Mouse (Mus musculus) kidney, postnatal 0 days (tissue): ENCODE measurements around the gene Nhp2. TPM values are rescaled to one million over a fixed set of nuclear protein-coding genes. Genes with fewer than 3 reads are reported as not detected.
"Not testable (repeated sequence)": the region's sequence is repeated elsewhere in the genome, so short reads cannot be mapped to it uniquely, and the experiment has no call there.

Experiments used
- ATAC-seq: fragments of 200-750 bp; cut with Nextera tagmentation; replicated peaks from 2 replicates; pipeline ENCODE4 v1.8.0; 2017; ENCODE audit warnings: low read depth, moderate number of reproducible peaks, moderate TSS enrichment, moderate library complexity; ENCODE audit not compliant: low FRiP score
- DNase-seq: peaks from one replicate; pipeline ENCODE4 v3.0.0-alpha.2; 2016; ENCODE audit warnings: low spot score
- H3K27ac ChIP-seq: fragments of 300-500 bp; sonication (generic); 2 replicates; pipeline ENCODE4 v1.5.1; 2014; ENCODE audit warnings: mild to moderate bottlenecking
- H3K27me3 ChIP-seq: fragments of 300-500 bp; sonication (generic); 2 replicates; pipeline ENCODE4 v1.6.1; 2014; ENCODE audit warnings: low read length, mixed read lengths; ENCODE audit not compliant: insufficient read depth
- H3K36me3 ChIP-seq: fragments of 300-500 bp; sonication (generic); 2 replicates; pipeline ENCODE4 v1.6.1; 2014; ENCODE audit warnings: low read length, mixed read lengths; ENCODE audit not compliant: insufficient read depth
- H3K4me1 ChIP-seq: fragments of 300-500 bp; sonication (generic); replicated peaks from 2 replicates; pipeline ENCODE4 v1.6.1; 2014; ENCODE audit warnings: antibody characterized with exemption, low read length, mixed read lengths; ENCODE audit not compliant: insufficient read depth
- H3K4me2 ChIP-seq: fragments of 300-500 bp; sonication (generic); 2 replicates; pipeline ENCODE4 v1.6.1; 2014; ENCODE audit warnings: mild to moderate bottlenecking, low read length, moderate library complexity, mixed read lengths
- H3K4me3 ChIP-seq: fragments of 300-500 bp; sonication (generic); replicated peaks from 2 replicates; pipeline ENCODE4 v1.5.1; 2014; ENCODE audit warnings: low read depth, low read length
- H3K9ac ChIP-seq: fragments of 300-500 bp; sonication (generic); 2 replicates; pipeline ENCODE4 v1.6.1; 2014; ENCODE audit warnings: low read depth, low read length
- H3K9me3 ChIP-seq: fragments of 300-500 bp; sonication (generic); replicated peaks from 2 replicates; pipeline ENCODE4 v1.6.1; 2016; ENCODE audit warnings: low read length, inconsistent platforms, mixed read lengths
- CTCF ChIP-seq: IDR thresholded peaks from 2 replicates; pipeline ENCODE4 v1.5.1; 2016; ENCODE audit warnings: antibody characterized with exemption, low read depth, mild to moderate bottlenecking, moderate library complexity
- WGBS: fragments of 180-500 bp; shearing (Covaris S2); extraction: QIAGEN DNeasy Blood & Tissue Kit; methylation state at CpG from one replicate; pipeline ENCODE4 v1.1.7; 2014; 5-methylcytosine and 5-hydroxymethylcytosine counted together
- polyA plus RNA-seq: library from polyadenylated mRNA; unstranded; fragments of >200 nt; fragmentation: Nextera tagmentation; extraction: Ambion mirVana; gene quantifications from 2 replicates; pipeline ENCODE4 v1.2.1, GENCODE M21; 2015

Gene Nhp2
- polyA plus RNA-seq, 1 experiment from 2014 or later, result 136 TPM

DNA sequence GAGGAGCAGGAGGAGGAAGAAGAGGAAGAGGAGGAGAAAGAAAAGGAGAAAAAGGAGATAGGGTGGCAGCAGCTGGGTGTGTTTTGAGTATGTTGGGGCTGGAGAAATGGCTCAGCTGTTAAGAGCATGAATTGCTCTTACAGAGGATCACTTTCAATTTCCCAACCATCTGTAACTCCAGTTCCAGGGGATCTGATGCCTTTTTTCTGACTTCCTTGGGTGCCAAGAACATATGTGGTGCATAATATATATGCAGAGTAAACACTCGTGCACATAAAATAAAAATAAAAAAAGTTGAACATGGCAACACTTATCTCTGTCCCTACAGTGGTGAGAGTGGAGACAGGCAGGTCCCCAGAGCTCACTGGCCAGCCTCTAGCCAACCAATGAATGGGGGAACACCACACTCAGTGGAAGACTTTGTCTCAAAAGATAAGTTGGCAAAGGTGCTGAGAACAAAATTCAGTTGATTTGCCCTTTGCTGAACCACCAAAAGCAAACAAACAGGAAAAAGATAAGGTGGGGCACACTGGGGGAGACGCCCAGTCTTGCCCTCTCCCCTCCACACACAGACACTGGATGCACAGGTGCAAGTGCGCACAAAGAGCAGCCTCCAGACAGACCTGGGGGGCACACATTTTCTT lies 10.1 kb upstream of the Nhp2 start:
- no peak for DNase-seq
- no peak for TF ChIP-seq CTCF
- Histone ChIP-seq H3K4me3 (no peak overlapping the region), H3K4me2 (no peak overlapping the region), H3K9ac (no peak overlapping the region), H3K27ac (no peak overlapping the region), H3K36me3 (peaks cover 3% of the 10 kb centered on the region; the same call in 1 of the 2 replicates), H3K9me3 (no peaks in the 10 kb centered on the region), H3K4me1 (no peaks in the 10 kb centered on the region; the same call in 1 of the 2 replicates), H3K27me3 (no peaks in the 10 kb centered on the region)
- 73% methylated on average over 3 of the region's 3 CpGs for WGBS
- ATAC-seq, result no peak

DNA sequence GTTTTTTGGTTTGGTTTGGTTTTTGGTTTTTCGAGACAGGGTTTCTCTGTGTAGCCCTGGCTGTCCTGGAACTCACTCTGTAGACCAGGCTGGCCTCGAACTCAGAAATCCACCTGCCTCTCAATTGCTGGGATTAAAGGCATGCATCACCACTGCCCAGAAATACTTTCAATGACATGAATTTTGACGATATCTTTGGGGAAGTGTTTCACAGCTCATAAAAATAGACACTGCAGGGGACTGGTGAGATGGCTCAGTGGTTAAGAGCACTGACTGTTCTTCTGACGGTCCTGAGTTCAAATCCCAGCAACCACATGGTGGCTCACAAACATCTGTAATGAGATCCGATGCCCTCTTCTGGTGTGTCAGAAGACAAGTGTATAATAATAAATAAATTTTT lies 9.6 kb upstream of the Nhp2 start:
- DNase-seq, H3K4me1 ChIP-seq, H3K4me2 ChIP-seq, H3K9ac ChIP-seq, H3K27me3 ChIP-seq, ATAC-seq, H3K36me3 ChIP-seq, H3K27ac ChIP-seq, H3K9me3 ChIP-seq, H3K4me3 ChIP-seq: not testable (repeated sequence)
- 83% methylated on average over 5 of the region's 5 CpGs for WGBS

DNA sequence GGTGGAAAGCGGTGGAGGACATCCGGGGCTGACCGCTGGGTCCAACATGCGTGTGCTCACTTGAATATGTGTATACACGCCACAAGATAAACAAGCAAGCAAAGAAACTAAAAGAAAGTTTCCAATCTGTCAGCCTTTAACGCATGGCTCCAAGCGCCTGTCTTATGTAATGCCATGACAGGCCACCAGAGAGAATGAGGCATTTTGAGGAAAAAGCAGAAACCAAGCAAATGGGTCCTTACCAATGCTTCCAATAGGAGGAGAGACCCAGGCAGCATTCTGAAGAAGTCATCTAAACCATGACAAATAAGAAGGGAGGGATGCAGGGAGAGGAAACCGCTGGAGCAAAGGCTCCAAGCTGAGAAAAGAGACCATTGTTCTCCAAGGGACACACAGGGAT lies 5.3 kb upstream of the Nhp2 start:
- Histone ChIP-seq H3K4me1 (peaks cover 10% of the 10 kb centered on the region), H3K9ac (no peak overlapping the region), H3K9me3 (no peaks in the 10 kb centered on the region), H3K27me3 (no peaks in the 10 kb centered on the region), H3K36me3 (no peaks in the 10 kb centered on the region), H3K27ac (no peak overlapping the region), H3K4me2 (no peak overlapping the region), H3K4me3 (no peak overlapping the region)
- DNase-seq, result no peak
- ATAC-seq, result no peak
- no peak for TF ChIP-seq CTCF
- WGBS, result 80% methylated on average over 8 of the region's 8 CpGs

DNA sequence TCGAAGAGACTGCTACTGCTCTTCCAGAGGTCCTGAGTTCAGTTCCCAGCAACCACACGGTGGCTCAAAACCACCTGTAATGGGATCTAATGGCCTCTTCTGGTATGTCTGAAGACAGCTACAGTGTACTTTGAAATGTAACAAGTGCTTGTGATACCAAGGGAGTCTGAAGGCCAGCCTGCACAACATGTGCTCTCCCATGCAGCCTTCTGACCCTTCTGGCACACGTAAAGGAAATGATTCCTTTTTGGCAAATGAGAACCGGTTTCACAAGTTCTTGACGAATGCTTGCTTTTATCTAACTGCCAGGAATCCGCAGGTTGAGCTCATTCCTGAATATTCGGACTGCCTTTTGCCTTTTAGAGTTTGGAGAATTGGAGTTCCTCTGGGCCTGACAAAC lies 4.4 kb upstream of the Nhp2 start:
- ATAC-seq (no peak), DNase-seq (peak; percentile 60)
- peaks cover 10% of the 10 kb centered on the region for H3K4me1 ChIP-seq
- H3K36me3 ChIP-seq, result no peaks in the 10 kb centered on the region
- H3K4me3 ChIP-seq, result peak overlapping the region; percentile 29
- WGBS, result 28% methylated on average over 7 of the region's 7 CpGs
- no peaks in the 10 kb centered on the region for H3K9me3 ChIP-seq
- H3K27me3 ChIP-seq, result no peaks in the 10 kb centered on the region
- H3K27ac ChIP-seq, result peak overlapping the region; percentile 91
- peak overlapping the region; percentile 61 for H3K4me2 ChIP-seq
- no peak for TF ChIP-seq CTCF
- peak overlapping the region; percentile 61 for H3K9ac ChIP-seq

DNA sequence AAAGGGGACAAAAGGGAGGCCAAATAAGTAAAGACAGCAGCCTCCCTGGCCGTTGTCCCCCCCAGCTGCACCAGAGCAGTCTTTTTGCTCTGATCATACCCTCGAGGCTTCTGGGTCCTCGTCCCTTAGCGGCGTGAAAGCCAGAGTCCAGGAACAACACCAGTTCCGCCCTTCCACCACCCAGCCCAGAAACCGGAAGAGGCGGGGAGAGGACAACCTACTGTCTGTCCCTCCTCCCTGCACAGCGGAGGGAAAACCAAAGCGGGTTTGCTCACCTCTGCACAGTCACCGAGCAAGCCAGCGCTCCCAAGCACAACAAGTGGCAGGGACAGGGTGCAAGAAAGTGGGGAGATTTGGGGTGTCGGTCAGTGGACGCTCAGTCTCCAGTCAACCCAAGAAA lies 3.9 kb upstream of the Nhp2 start:
- H3K4me1 ChIP-seq, result peaks cover 10% of the 10 kb centered on the region
- peak overlapping the region; percentile 29 for H3K4me3 ChIP-seq
- ATAC-seq, result peak; percentile 47; the same call in 1 of the 2 replicates
- no peaks in the 10 kb centered on the region for H3K9me3 ChIP-seq
- no peaks in the 10 kb centered on the region for H3K27me3 ChIP-seq
- 0 out of 2 replicates have a peak, but pooled peaks have one; percentile 1 for TF ChIP-seq CTCF
- DNase-seq, result peak; percentile 92
- WGBS, result 1% methylated on average over 14 of the region's 14 CpGs
- H3K9ac ChIP-seq, result peak overlapping the region; percentile 61
- H3K4me2 ChIP-seq, result peak overlapping the region; percentile 61
- H3K27ac ChIP-seq, result peak overlapping the region; percentile 91
- H3K36me3 ChIP-seq, result no peaks in the 10 kb centered on the region

DNA sequence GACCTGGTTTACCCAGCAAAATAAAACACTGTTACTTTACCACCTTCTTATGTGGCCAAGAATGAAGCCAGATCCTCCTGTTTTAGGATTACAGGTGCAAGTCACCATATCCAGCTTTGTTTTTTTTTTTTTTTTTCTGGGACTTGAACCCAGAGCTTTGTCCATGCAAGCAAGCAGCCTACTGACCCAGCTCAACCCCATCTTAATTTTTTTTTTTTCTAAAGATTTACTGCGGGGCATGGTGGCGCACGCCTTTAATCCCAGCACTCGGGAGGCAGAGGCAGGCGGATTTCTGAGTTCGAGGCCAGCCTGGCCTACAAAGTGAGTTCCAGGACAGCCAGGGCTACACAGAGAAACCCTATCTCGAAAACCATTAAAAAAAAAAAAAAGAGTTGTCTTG lies 3.4 kb upstream of the Nhp2 start:
- H3K9ac ChIP-seq, ATAC-seq, H3K9me3 ChIP-seq: not testable (repeated sequence)

DNA sequence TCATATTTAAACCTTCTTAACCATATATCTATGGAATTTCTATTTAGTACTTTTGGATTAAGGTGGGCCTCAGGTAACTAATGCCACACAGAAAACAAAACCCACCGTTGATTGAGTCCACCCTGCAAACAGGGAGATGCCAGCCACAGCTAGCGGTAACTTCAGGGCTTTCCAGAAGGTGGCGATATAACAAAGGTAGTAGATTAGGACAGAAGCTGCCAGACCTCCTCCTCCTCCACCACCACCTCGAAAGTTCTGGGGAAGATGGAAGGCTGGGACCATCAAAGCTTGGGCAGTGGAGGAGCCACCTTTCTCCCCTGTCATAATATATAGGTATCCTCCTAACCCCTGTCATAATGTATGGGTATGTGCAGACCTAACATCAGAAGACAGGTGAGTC lies 1.8 kb upstream of the Nhp2 start:
- DNase-seq, result peak; percentile 91

More for the DNA sequence above, 3.4 kb upstream of the Nhp2 start:
- WGBS, result 92% methylated on average over 7 of the region's 7 CpGs
- H3K36me3 ChIP-seq, DNase-seq, H3K27me3 ChIP-seq: not testable (repeated sequence)
- Histone ChIP-seq H3K4me2 (peak overlapping the region; percentile 61), H3K4me1 (peaks cover 16% of the 10 kb centered on the region), H3K4me3 (peak overlapping the region; percentile 29; the same call in 1 of the 2 replicates), H3K27ac (peak overlapping the region; percentile 91)

More for the DNA sequence above, 1.8 kb upstream of the Nhp2 start:
- ATAC-seq, result no peak
- Histone ChIP-seq H3K27me3 (no peaks in the 10 kb centered on the region), H3K4me2 (no peak overlapping the region), H3K4me1 (peaks cover 16% of the 10 kb centered on the region), H3K9ac (no peak overlapping the region), H3K27ac (no peak overlapping the region), H3K9me3 (no peaks in the 10 kb centered on the region), H3K36me3 (0 out of 2 replicates have a peak, but pooled peaks cover 4% of the 10 kb centered on the region), H3K4me3 (no peak overlapping the region)
- TF ChIP-seq CTCF, result peak; percentile 88
- WGBS, result under 1% methylated on average over 4 of the region's 4 CpGs
